Mouse (Mus musculus): ENCODE results near the gene Mad1l1. TPM values are rescaled to one million over a fixed set of nuclear protein-coding genes. Genes with fewer than 3 reads are reported as not detected.
"Not testable (repeated sequence)": the region's sequence is repeated elsewhere in the genome, so short reads cannot be mapped to it uniquely, and the experiment has no call there.

Gene Mad1l1
- total RNA-seq, 2 experiments from 2014 or later = 17.6 to 18.6 TPM

DNA sequence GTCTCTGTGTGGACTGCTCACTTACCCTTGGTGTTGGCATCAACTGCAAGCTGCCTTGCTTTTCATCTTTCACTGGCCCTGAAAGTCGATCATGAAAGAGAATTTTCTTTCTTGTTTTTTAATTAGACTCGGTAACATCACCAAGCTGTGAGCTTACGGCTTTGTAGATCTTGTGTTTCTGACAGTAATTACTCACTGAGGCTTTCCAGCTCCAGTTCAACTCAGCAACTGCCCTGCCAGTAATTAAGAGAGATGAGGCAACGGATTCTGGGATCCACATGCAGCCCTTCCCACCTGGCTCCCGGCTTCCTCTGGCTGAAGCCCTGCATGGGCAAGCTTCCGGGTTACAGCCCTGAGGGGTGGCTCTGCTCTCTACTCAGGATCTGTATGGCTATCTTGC is 298.5 kb downstream of the Mad1l1 start:
- DNase-seq (ENCODE audit: extremely low spot score in 1 of 2, low spot score in 1 of 2) = no peak

- peak; percentile 42 to 48 for DNase-seq (ENCODE audit: extremely low spot score in 1 of 2, low spot score in 1 of 2)
Measured at GRCm38 (mm10) chr5:140021755-140022154, 299.6 kb downstream of the Mad1l1 start.

- DNase-seq (ENCODE audit: extremely low spot score in 1 of 2, low spot score in 1 of 2) = no peak
Measured at GRCm38 (mm10) chr5:140019616-140020015, 301.7 kb downstream of the Mad1l1 start.

GRCm38 (mm10) chr5:140018780-140019179 is 302.6 kb downstream of the Mad1l1 start:
- DNase-seq (ENCODE audit: extremely low spot score in 1 of 2, low spot score in 1 of 2) = no peak

DNA sequence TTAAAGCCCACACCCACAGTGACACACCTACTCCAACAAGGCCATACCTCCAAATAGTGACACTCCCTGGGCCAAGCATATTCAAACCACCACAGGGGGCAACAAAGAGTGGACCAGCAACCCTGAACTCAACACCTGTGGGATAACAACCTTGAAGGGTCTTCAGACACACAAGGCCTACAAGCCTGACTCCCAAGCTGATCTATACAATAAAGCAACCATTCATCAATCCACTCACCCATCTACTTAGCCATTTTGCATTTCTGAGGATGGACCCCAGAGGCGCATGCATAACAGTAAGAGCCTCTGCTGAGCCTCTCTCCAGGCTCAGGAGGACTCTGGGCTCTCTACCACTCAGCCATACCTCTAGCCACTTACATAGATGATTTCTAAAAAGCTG is 304.5 kb downstream of the Mad1l1 start:
- DNase-seq (ENCODE audit: extremely low spot score in 1 of 2, low spot score in 1 of 2) = no peak

- no peak for DNase-seq (ENCODE audit: extremely low spot score in 1 of 2, low spot score in 1 of 2)
Measured at GRCm38 (mm10) chr5:140013652-140014051, 307.7 kb downstream of the Mad1l1 start.

DNA sequence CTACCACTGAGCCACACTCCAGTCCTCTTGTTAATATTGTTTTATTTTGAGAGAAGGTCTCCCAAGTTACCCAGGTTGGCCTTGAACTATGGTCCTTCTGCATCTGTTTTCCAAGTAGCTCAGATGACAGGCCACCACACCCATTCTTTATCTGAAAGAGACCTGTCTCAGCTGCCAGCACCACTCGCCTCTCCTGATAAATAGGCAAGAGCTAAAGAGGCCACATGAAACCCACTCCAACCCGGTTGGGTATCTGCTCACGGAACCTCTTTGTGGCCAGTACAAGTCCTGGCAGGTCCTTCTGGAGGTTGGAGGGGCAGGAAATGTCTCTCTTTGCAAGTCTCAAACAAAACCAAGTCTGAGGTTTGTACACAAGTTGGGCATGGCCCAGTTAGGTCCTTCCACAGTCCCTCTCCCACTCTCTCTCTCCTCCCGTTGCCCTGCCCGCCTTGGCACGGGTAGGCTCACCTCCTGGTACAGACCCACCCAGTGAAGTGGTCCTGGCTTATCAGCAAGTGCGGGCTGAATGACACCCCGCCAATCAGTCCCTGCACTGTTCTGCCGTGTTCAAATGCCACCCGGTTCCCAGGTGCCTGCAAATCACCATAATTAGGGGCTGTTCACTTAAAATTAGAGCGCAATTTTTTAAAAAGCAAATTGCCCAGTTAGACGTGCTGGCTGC is 308.9 kb downstream of the Mad1l1 start:
- no peak for DNase-seq (ENCODE audit: extremely low spot score in 1 of 2, low spot score in 1 of 2)

- DNase-seq (ENCODE audit: extremely low spot score in 1 of 2, low spot score in 1 of 2) = no peak
Measured at GRCm38 (mm10) chr5:140010405-140010804, 310.9 kb downstream of the Mad1l1 start.

- no peak for DNase-seq (ENCODE audit: extremely low spot score in 1 of 2, low spot score in 1 of 2)
Measured at GRCm38 (mm10) chr5:140009083-140009655, 312.2 kb downstream of the Mad1l1 start.

- DNase-seq (ENCODE audit: extremely low spot score in 1 of 2, low spot score in 1 of 2) = no peak
Measured at GRCm38 (mm10) chr5:140008523-140008806, 312.9 kb downstream of the Mad1l1 start.

DNA sequence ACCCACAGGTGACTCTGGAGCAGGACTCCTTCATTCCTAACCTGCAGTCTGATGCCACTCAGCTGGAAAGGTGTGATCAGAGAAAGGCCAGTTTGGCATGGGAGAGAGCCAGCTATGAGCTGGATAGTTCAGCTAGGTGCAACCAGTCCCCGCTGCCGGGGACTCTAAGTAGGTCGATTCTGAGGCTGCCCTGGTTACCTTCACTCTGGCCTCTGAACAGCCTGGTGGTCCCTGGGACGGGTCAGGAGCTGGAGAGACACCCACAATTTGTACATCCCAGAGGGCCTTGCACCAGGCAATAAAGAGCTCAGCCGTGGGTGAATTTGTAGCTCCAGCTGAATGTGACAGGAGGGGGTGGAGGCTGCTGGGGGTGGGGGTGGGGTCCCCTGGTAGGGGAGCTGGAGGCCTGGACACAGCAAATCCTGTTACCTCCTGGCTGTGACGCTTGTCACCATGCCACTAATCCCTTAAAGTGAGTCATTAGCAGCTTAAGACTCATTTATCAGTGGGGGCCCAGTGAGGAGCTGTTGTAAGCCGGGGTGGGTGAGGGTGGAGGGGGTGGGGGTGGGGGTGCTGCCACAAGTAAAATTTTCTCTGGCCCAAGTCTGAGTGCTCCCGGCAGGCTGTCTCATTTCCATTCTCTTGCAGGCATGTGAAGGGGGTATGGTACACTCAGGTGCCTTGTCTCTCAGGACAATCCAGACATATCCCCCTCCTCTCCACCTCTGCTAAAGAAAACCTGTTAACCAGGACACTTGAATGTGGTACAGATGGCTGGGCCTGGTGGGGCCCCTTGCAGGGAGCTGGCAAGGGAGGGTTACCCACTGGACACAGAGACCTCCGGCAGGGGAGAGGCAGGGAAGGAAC is 313.5 kb downstream of the Mad1l1 start:
- no peak for DNase-seq (ENCODE audit: extremely low spot score in 1 of 2, low spot score in 1 of 2)

GRCm38 (mm10) chr5:140006861-140007260 is 314.5 kb downstream of the Mad1l1 start:
- no peak for DNase-seq (ENCODE audit: extremely low spot score in 1 of 2, low spot score in 1 of 2)

GRCm38 (mm10) chr5:140002541-140002940 is 318.8 kb downstream of the Mad1l1 start:
- DNase-seq (ENCODE audit: extremely low spot score in 1 of 2, low spot score in 1 of 2) = no peak

- DNase-seq (ENCODE audit: extremely low spot score in 1 of 2, low spot score in 1 of 2) = no peak
Measured at GRCm38 (mm10) chr5:139998916-139999315, 322.4 kb downstream of the Mad1l1 start.

DNA sequence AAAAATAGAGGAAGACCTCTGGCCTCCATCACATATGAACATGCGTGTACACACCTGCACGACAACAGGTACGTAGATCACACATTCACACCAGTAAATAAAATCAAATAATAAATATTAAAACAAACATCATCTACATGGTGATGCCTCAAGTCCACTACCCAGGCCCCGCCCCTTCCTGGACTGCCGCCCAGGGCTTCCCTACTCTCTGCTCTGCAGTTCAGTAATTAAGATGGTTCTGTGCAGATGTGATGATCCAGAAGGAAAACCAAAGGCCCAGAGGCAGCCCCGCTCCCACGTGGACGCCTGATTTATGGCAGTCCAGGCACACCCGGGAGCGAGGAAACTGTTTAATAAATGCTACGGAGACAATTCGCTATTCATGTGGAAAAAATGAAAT is 323.0 kb downstream of the Mad1l1 start:
- not testable (repeated sequence) for DNase-seq (ENCODE audit: extremely low spot score in 1 of 2, low spot score in 1 of 2)

DNA sequence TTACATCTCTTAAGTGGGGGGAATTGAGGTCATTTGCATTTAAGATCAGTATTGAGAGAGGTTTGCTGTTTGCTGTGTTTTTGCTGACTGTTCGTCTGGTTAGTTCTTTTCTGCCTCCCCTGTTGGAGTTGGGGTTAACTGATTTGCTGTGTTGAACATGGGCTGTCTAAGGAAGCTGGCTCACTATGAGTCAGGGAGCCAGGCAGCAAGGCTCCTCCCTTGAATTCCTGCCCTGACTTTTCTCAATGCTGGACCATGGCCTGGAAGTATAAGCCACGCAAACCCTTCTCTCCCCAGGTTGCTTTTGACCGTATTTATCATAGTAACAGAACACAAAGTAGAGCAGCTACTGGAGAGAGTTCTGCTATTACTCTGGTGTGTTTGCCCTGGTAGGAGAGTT is 329.8 kb downstream of the Mad1l1 start:
- no peak for DNase-seq (ENCODE audit: extremely low spot score in 1 of 2, low spot score in 1 of 2)

DNA sequence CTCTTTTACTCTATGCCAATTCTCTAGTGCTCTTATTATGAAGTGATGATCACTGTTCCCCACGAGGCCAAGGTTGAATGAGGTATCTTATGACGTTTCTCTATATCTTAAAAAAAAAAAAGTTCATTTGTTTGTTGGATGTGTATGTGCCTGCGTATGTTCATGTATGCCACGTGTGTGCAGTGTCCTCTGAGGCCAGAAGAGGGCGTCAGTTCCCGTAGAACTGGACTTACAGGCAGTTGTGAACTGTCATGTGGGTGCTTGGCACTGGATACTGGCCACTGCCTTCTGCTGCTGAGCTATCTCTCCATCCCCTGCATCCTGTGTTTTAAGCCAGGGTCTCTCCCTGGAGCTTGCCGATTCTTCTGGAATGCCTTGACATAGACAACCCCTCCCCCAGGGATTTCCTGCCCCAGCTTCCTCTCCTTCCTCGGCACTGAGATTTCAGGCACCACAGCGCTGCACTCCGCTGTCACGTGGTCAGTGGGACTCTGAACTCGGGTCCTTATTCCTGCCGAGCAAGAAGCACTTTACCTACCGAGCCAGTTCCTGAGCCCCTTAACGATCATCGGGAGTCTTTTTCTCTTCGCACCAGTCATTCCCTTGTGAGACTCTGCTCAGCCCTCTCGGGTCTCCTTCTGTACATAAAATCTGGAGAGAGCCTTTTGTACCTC is 336.1 kb downstream of the Mad1l1 start:
- DNase-seq (ENCODE audit: extremely low spot score in 1 of 2, low spot score in 1 of 2) = no peak

GRCm38 (mm10) chr5:139981976-139982375 is 339.4 kb downstream of the Mad1l1 start:
- DNase-seq (ENCODE audit: extremely low spot score in 1 of 2, low spot score in 1 of 2) = no peak

GRCm38 (mm10) chr5:139979371-139979770 is 342.0 kb downstream of the Mad1l1 start:
- DNase-seq (ENCODE audit: extremely low spot score in 1 of 2, low spot score in 1 of 2) = no peak

GRCm38 (mm10) chr5:139978525-139979276 is 342.7 kb downstream of the Mad1l1 start:
- no peak for DNase-seq (ENCODE audit: extremely low spot score in 1 of 2, low spot score in 1 of 2)
